Mouse (Mus musculus) lung, embryonic 14.5 days (tissue): Measurements from ENCODE around the gene Pspn. TPM values are rescaled to one million over a fixed set of nuclear protein-coding genes. Genes with fewer than 3 reads are reported as not detected.

Experiments used
- ATAC-seq: fragments of 200-750 bp; cut with Nextera tagmentation; 2 replicates; pipeline ENCODE4 v1.8.0; 2017; ENCODE audit warnings: mild to moderate bottlenecking, moderate TSS enrichment, moderate library complexity; ENCODE audit not compliant: insufficient read depth
- DNase-seq: peaks from one replicate; pipeline ENCODE4 v3.0.0-alpha.2; 2015
- H3K27ac ChIP-seq: fragments of 300-500 bp; sonication (generic); 2 replicates; pipeline ENCODE4 v1.5.1; 2014; ENCODE audit warnings: low read depth, mild to moderate bottlenecking, moderate library complexity
- H3K27me3 ChIP-seq: fragments of 300-500 bp; sonication (generic); 2 replicates; pipeline ENCODE4 v1.6.1; 2014; ENCODE audit warnings: low read length, control low read depth; ENCODE audit not compliant: insufficient read depth
- H3K36me3 ChIP-seq: fragments of 300-500 bp; sonication (generic); 2 replicates; pipeline ENCODE4 v1.6.1; 2014; ENCODE audit warnings: control low read depth; ENCODE audit not compliant: insufficient read depth
- H3K4me1 ChIP-seq: fragments of 300-500 bp; sonication (generic); 2 replicates; pipeline ENCODE4 v1.6.1; 2014; ENCODE audit warnings: antibody characterized with exemption, control low read depth; ENCODE audit not compliant: insufficient read depth
- H3K4me2 ChIP-seq: fragments of 300-500 bp; sonication (generic); 2 replicates; pipeline ENCODE4 v1.6.1; 2014; ENCODE audit warnings: mild to moderate bottlenecking
- H3K4me3 ChIP-seq: fragments of 300-500 bp; sonication (generic); 2 replicates; pipeline ENCODE4 v1.5.1; 2014; ENCODE audit warnings: low read depth, low read length
- H3K9ac ChIP-seq: fragments of 300-500 bp; sonication (generic); 2 replicates; pipeline ENCODE4 v1.6.1; 2014
- H3K9me3 ChIP-seq: fragments of 300-500 bp; sonication (generic); 2 replicates; pipeline ENCODE4 v1.6.1; 2016; ENCODE audit warnings: low read depth, low read length, control low read depth
- CTCF ChIP-seq: IDR thresholded peaks from 2 replicates; pipeline ENCODE4 v1.5.1; 2016; ENCODE audit warnings: antibody characterized with exemption, low read depth
- WGBS: fragments of 180-500 bp; shearing (Covaris S2); extraction: QIAGEN DNeasy Blood & Tissue Kit; methylation state at CpG from one replicate; pipeline ENCODE4 v1.1.7; 2014; 5-methylcytosine and 5-hydroxymethylcytosine counted together
- polyA plus RNA-seq: library from polyadenylated mRNA; unstranded; fragments of >200 nt; fragmentation: Nextera tagmentation; extraction: Ambion mirVana; gene quantifications from 2 replicates; pipeline ENCODE4 v1.2.1, GENCODE M21; 2014

The Pspn gene
- polyA plus RNA-seq, 1 experiment from 2014 or later = 1.0 TPM

DNA sequence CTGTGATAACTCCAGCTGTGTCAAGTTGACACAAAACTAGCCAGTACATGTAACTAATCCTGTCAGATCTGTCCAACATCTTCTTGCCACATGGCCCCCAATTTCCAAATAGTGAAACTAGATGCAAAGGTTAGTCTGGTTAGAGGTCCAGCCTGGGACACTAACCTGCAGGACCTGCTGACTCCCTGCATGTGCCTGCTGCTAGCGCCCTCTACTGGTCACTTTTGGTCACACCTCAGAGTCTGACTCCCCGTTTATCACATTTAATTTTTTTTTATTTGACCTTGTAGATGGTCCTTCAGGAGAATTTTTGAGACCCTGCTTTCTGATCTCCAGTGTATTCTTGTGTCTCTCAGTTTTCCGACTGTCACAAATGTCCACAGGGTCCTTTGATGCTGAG, 48.9 kb downstream of the Pspn start:
- H3K9ac ChIP-seq = no peak overlapping the region
- H3K27me3 ChIP-seq = no peaks in the 10 kb centered on the region
- H3K36me3 ChIP-seq = no peaks in the 10 kb centered on the region
- no peak overlapping the region for H3K27ac ChIP-seq
- H3K9me3 ChIP-seq = no peaks in the 10 kb centered on the region
- H3K4me2 ChIP-seq = no peak overlapping the region
- no peak overlapping the region for H3K4me3 ChIP-seq
- ATAC-seq (no peak), DNase-seq (peak; percentile 73)
- 11% methylated on average over 3 of the region's 3 CpGs for WGBS
- H3K4me1 ChIP-seq = no peaks in the 10 kb centered on the region
- TF ChIP-seq CTCF = peak; percentile 78

Other genes with a start within 250 kb of the Pspn start
- 9.5 and 12.1 TPM in 2 replicates for gene Nrtn, start 242.5 kb downstream of the Pspn start, polyA plus RNA-seq
- 40.5 and 42.3 TPM in 2 replicates for gene Dus3l, start 235.3 kb downstream of the Pspn start, polyA plus RNA-seq
- gene Prr22, start 229.8 kb downstream of the Pspn start, polyA plus RNA-seq = 1.2 and 1.4 TPM in 2 replicates
- 4.3 and 4.8 TPM in 2 replicates for gene Rfx2, start 169.0 kb downstream of the Pspn start, polyA plus RNA-seq
- not detected in 2 replicates for gene Acsbg2, start 125.6 kb downstream of the Pspn start, polyA plus RNA-seq
- 0.34 and 0.45 TPM in 2 replicates for gene 1700061G19Rik, start 124.5 kb downstream of the Pspn start, polyA plus RNA-seq
- 31.4 and 39.3 TPM in 2 replicates for gene Mllt1, start 64.6 kb downstream of the Pspn start, polyA plus RNA-seq
- gene Acer1, start 17.9 kb downstream of the Pspn start, polyA plus RNA-seq = not detected in 2 replicates
- gene Clpp, start 9.7 kb downstream of the Pspn start, polyA plus RNA-seq = 146 and 158 TPM in 2 replicates
- 39.0 and 39.8 TPM in 2 replicates for gene Alkbh7, start 2.7 kb downstream of the Pspn start, polyA plus RNA-seq
- 53.2 and 60.2 TPM in 2 replicates for gene Gtf2f1, start 11.3 kb upstream of the Pspn start, polyA plus RNA-seq
- gene Gm17949, start 11.5 kb upstream of the Pspn start, polyA plus RNA-seq = 0.16 TPM in 1 of 2 replicates, not detected in the other
- gene Khsrp, start 31.5 kb upstream of the Pspn start, polyA plus RNA-seq = 60.8 and 69.4 TPM in 2 replicates
- gene Slc25a41, start 41.6 kb upstream of the Pspn start, polyA plus RNA-seq = 0.15 and 0.16 TPM in 2 replicates
- gene Crb3, start 59.1 kb upstream of the Pspn start, polyA plus RNA-seq = 38.6 and 41.3 TPM in 2 replicates
- gene Slc25a23, start 59.8 kb upstream of the Pspn start, polyA plus RNA-seq = 8.4 and 10.3 TPM in 2 replicates
- 3.4 and 4.6 TPM in 2 replicates for gene Dennd1c, start 78.5 kb upstream of the Pspn start, polyA plus RNA-seq
- gene Tubb4a, start 87.8 kb upstream of the Pspn start, polyA plus RNA-seq = 20.3 and 22.9 TPM in 2 replicates
- 8.1 and 8.5 TPM in 2 replicates for gene Tnfsf9, start 105.3 kb upstream of the Pspn start, polyA plus RNA-seq
- not detected in 2 replicates for gene Cd70, start 149.8 kb upstream of the Pspn start, polyA plus RNA-seq
- gene Tnfsf14, start 194.2 kb upstream of the Pspn start, polyA plus RNA-seq = 0.16 and 0.46 TPM in 2 replicates
- gene C3, start 228.1 kb upstream of the Pspn start, polyA plus RNA-seq = 0.64 and 0.67 TPM in 2 replicates
- gene Gpr108, start 248.4 kb upstream of the Pspn start, polyA plus RNA-seq = 30.8 and 33.9 TPM in 2 replicates
- 39.9 and 40.3 TPM in 2 replicates for gene Trip10, start 249.4 kb upstream of the Pspn start, polyA plus RNA-seq